Mouse (Mus musculus) embryonic facial prominence, embryonic 13.5 days (tissue): ENCODE results near the gene Kiss1r. TPM values are rescaled to one million over a fixed set of nuclear protein-coding genes. Genes with fewer than 3 reads are reported as not detected.

Source experiments
- ATAC-seq: fragments of 200-750 bp; cut with Nextera tagmentation; 2 replicates; pipeline ENCODE4 v1.8.0; 2017; ENCODE audit warnings: low read depth; ENCODE audit not compliant: insufficient number of reproducible peaks, insufficient read depth, low FRiP score, low TSS enrichment
- H3K27ac ChIP-seq: fragments of 300-500 bp; sonication (generic); 2 replicates; pipeline ENCODE4 v1.5.1; 2015; ENCODE audit warnings: moderate library complexity, mild to moderate bottlenecking, inconsistent platforms
- H3K27me3 ChIP-seq: fragments of 300-500 bp; sonication (generic); 2 replicates; pipeline ENCODE4 v1.6.1; 2015; ENCODE audit warnings: mild to moderate bottlenecking, inconsistent platforms
- H3K36me3 ChIP-seq: fragments of 300-500 bp; sonication (generic); 2 replicates; pipeline ENCODE4 v1.6.1; 2015; ENCODE audit warnings: mild to moderate bottlenecking, inconsistent platforms
- H3K4me1 ChIP-seq: fragments of 300-500 bp; sonication (generic); 2 replicates; pipeline ENCODE4 v1.6.1; 2015; ENCODE audit warnings: inconsistent platforms
- H3K4me2 ChIP-seq: fragments of 300-500 bp; sonication (generic); 2 replicates; pipeline ENCODE4 v1.6.1; 2015; ENCODE audit warnings: moderate library complexity, mild to moderate bottlenecking, inconsistent platforms
- H3K4me3 ChIP-seq: fragments of 300-500 bp; sonication (generic); 2 replicates; pipeline ENCODE4 v1.5.1; 2015; ENCODE audit warnings: mild to moderate bottlenecking, inconsistent platforms
- H3K9ac ChIP-seq: fragments of 300-500 bp; sonication (generic); 2 replicates; pipeline ENCODE4 v1.6.1; 2015; ENCODE audit warnings: mild to moderate bottlenecking, inconsistent platforms
- H3K9me3 ChIP-seq: fragments of 300-500 bp; sonication (generic); 2 replicates; pipeline ENCODE4 v1.6.1; 2016; ENCODE audit warnings: inconsistent platforms
- WGBS: fragments of 180-500 bp; shearing (Covaris S2); methylation state at CpG from one replicate; pipeline ENCODE4 v1.1.7; 2015; ENCODE audit warnings: mixed read lengths; 5-methylcytosine and 5-hydroxymethylcytosine counted together
- polyA plus RNA-seq: library from polyadenylated mRNA; unstranded; fragments of >200 nt; fragmentation: Nextera tagmentation; extraction: Ambion mirVana; gene quantifications from 2 replicates; pipeline ENCODE4 v1.2.1, GENCODE M21; 2015

Kiss1r gene
- polyA plus RNA-seq, 1 experiment from 2014 or later, result 1.3 TPM

DNA sequence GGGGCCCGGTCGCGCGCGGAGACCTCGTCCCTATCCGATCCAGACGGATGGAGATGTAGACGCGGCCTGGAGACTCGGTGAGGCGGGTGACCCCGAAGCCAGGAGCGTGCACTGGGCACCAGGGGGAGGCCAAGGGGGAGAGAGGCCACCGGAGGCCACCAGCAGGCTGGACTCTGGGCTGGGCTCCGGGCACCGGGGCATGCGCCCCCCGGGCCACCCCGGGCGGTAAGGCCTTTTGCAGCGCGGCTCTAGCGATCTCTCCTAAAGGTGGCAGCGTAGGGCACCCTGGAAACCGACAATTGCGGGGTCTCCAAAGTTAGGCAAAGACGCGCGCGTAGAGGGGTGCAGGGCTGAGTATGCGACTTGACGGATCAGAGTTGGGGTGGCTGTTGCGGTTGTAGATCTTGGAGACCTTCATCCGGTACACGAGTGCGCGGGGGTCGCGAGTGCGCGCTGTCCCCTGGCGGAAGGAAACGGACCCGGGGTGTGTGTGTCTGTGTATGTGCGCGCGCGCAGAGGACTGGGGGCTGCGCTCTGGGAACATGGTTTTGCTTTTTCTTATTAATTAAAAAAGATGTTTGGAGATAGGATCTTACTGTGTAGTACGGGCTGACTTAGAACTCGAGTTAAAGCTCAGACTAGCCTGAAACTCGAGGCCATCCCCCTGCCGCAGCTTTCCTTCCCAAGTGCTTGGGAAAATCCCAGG is 10.7 kb downstream of the Kiss1r start:
- under 1% methylated on average over 53 of the region's 54 CpGs for WGBS
- Histone ChIP-seq H3K9ac (peak overlapping the region; percentile 96), H3K4me1 (peaks cover 43% of the 10 kb centered on the region), H3K9me3 (no peaks in the 10 kb centered on the region), H3K36me3 (peaks cover 20% of the 10 kb centered on the region), H3K27me3 (peaks cover 20% of the 10 kb centered on the region), H3K4me2 (peak overlapping the region; percentile 89), H3K4me3 (peak overlapping the region; percentile 95), H3K27ac (peak overlapping the region; percentile 98)
- 0 out of 2 replicates have a peak, but pooled peaks have one; percentile 8 for ATAC-seq

DNA sequence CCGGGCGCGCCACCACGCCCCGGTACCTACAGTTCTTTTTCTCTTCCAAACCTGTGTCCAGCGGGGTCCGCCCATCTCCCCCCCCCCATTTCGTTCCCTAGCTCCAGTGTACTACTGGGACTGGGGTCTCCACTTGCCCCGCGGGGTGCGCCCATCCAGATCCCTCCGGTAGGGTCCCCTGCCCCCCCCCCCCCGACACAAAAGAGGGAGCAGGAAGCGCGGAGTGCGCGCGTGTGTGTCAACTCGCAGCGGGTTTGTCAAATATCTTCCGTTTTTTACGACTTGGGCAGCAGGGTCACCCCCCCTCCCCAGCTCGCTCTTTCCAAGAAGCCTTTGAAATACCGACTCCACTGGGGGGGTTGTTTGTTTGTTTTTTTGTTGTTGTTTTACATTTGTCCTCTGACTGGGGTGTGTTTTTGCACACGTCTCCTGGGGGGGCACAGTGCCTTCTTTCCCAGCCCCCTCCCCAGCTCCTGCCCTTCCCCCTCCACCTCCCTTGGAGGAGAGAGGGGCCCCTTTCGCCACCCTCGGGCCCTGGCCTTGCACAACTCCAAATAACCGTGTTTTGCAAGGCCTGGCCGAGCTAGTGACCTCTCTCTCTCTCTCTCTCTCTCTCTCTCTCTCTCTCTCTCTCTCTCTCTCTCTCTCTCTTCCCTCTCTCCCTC is 11.4 kb downstream of the Kiss1r start:
- Histone ChIP-seq H3K9me3 (no peaks in the 10 kb centered on the region), H3K4me2 (peak overlapping the region; percentile 89), H3K4me1 (peaks cover 50% of the 10 kb centered on the region), H3K27me3 (peaks cover 13% of the 10 kb centered on the region), H3K9ac (peak overlapping the region; percentile 96), H3K36me3 (peaks cover 27% of the 10 kb centered on the region), H3K4me3 (peak overlapping the region; percentile 95), H3K27ac (peak overlapping the region; percentile 98)
- no peak for ATAC-seq
- WGBS, result 0% methylated on average over 24 of the region's 29 CpGs

DNA sequence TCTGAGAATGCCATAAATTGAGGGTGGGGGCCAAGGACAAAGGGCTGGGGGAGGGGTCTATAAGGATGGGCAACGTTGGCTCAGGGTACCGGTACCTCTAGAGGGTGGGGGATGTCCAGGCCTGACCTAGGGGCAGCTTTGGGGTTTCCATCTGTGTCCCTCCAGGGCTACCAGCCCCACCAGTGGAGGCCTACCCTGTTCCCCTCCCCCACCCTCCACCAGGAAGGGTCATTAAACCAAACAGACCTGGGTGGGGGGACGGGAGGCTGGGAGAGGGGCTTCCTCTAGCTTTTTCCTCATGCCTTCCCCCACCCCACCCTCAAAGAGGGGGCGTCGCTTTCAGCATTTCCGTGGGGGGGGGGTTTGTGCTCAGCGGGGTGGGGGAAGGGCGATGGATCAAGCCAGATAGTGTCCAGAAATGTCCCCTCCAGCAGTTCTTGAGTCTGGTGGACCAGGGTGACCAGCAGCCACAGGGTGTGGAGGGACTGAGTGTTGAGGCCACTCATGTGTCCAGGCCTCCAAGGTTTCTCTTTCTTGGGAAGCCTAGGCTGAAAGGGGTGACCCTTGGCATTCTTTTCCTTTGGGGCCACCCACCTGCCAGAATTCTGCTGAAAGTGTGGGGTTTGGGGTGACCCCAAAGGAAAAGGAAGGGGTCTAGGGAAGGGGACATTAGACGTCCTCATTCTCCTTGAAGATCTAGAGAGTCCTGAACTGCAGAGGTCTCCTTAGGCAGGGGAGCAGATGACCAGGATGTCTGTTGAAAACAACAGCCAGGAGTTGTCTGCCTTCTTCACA is 12.3 kb downstream of the Kiss1r start:
- Histone ChIP-seq H3K4me1 (peaks cover 59% of the 10 kb centered on the region), H3K27ac (peak overlapping the region; percentile 16; the same call in 1 of the 2 replicates), H3K4me3 (peak overlapping the region; percentile 95), H3K9ac (peak overlapping the region; percentile 96), H3K9me3 (no peaks in the 10 kb centered on the region), H3K4me2 (peak overlapping the region; percentile 89), H3K27me3 (peaks cover 3% of the 10 kb centered on the region), H3K36me3 (peaks cover 35% of the 10 kb centered on the region)
- ATAC-seq, result no peak
- 15% methylated on average over 9 of the region's 9 CpGs for WGBS

DNA sequence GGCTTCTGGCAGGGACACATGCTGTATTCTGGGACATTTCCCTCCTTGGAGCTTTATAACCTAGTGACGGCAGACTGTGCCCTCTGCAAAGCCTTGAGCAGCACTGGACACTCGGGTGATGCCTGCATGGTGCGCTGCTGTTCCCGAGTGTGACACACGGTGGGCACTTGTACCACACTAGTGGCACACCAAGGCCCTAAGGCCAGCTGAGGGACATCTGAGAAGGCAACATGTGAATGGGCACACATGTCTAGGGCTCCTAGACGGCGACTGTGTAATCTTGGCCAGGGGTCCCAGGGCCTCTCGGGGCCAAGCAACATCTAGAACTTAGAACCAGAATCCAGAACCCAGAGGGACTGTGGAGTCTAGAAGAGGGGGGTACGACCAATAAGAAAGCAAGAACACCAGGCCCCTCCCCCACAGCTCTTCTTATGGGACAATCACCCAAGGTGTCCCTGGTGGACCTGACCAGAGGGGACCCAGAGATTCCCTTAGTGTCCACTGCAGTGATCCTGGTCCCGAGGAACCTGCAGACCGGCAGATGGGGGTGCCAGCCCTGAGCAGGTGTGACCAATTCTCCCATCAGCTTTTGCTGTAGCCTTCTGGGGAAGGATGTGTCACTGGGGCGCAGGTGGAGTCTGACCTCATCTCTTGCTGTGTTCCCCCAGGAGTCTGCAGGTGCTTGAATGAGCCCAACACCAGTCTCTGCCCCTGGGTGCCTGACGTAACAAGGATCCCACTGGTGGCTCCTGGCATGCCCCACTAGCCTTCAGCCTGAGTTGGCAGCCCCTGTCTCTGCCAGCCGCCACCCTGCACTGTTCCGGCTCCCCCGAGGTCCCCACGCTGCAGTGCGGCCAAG is 13.4 kb downstream of the Kiss1r start:
- Histone ChIP-seq H3K9ac (peak overlapping the region; percentile 96), H3K4me3 (peak overlapping the region; percentile 95; the same call in 1 of the 2 replicates), H3K4me1 (peaks cover 61% of the 10 kb centered on the region), H3K36me3 (peaks cover 43% of the 10 kb centered on the region), H3K27me3 (no peaks in the 10 kb centered on the region), H3K4me2 (peak overlapping the region; percentile 89; the same call in 1 of the 2 replicates), H3K27ac (no peak overlapping the region; the same call in 1 of the 2 replicates), H3K9me3 (no peaks in the 10 kb centered on the region)
- WGBS, result 89% methylated on average over 18 of the region's 18 CpGs
- no peak for ATAC-seq

DNA sequence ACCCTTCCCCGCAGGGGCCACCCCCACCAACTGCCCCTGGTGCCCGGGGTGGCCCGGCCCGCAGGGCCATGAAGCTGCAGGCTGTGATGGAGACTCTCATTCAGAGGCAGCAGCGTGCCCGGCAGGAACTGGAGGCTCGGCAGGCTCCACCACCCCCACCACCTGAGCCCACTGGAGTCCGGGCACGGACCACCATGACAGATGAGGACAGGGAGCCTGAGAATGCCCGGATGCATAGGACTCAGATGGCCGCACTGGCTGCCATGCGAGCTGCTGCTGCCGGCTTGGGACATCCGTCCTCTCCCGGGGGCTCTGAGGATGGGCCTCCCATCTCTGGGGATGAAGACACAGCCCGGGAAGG is 14.0 kb downstream of the Kiss1r start:
- H3K4me2 ChIP-seq, result no peak overlapping the region
- no peaks in the 10 kb centered on the region for H3K9me3 ChIP-seq
- H3K27me3 ChIP-seq, result no peaks in the 10 kb centered on the region
- WGBS, result 86% methylated on average over 16 of the region's 16 CpGs
- no peak overlapping the region for H3K4me3 ChIP-seq
- peaks cover 46% of the 10 kb centered on the region for H3K36me3 ChIP-seq
- peak overlapping the region; percentile 16; the same call in 1 of the 2 replicates for H3K9ac ChIP-seq
- peaks cover 62% of the 10 kb centered on the region for H3K4me1 ChIP-seq
- no peak for ATAC-seq
- H3K27ac ChIP-seq, result no peak overlapping the region

DNA sequence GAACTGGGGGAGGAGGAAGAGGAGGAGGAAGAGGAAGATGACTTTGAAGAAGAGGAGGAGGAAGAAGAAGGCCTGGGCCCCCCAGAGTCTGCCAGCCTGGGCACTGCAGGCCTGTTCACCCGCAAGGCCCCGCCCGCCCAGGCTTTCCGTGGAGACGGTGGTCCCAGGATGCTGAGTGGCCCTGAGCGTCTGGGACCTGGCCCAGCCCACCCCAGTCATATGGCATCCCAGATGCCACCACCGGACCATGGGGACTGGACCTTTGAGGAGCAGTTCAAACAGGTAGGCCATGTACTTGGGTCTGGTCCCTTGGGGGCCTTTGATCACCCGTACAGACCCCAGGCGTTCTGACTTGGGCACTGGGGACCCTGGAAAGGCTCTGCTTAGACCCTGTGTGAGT is 15.0 kb downstream of the Kiss1r start:
- peak overlapping the region; percentile 58; the same call in 1 of the 2 replicates for H3K9ac ChIP-seq
- no peak overlapping the region for H3K27ac ChIP-seq
- peaks cover 46% of the 10 kb centered on the region for H3K36me3 ChIP-seq
- no peaks in the 10 kb centered on the region for H3K9me3 ChIP-seq
- no peak overlapping the region for H3K4me2 ChIP-seq
- ATAC-seq, result no peak
- no peak overlapping the region for H3K4me3 ChIP-seq
- no peaks in the 10 kb centered on the region for H3K27me3 ChIP-seq
- H3K4me1 ChIP-seq, result peaks cover 63% of the 10 kb centered on the region
- WGBS, result 82% methylated on average over 9 of the region's 9 CpGs

DNA sequence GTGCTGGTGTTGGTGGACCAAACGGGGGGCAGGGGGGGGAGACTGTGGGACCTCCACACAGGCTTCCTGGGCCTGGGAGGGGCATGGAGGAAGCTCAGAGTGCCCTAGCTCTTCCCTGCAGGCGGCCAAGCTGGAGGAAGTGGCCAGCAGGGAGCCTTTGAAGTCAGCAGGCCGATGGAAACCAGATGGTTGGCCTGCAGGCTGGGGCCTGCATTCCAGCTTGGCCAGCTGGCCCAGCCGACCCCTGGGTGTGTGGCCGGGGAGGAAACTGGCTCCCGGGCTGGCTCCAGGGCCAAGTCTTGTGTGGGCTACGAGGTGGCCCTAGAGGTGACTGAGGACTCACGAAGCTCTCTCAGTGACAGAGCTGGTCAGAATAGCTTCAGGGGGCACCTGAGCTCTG is 16.0 kb downstream of the Kiss1r start:
- no peaks in the 10 kb centered on the region for H3K9me3 ChIP-seq
- H3K4me1 ChIP-seq, result peaks cover 70% of the 10 kb centered on the region
- H3K36me3 ChIP-seq, result peaks cover 53% of the 10 kb centered on the region
- peak overlapping the region; percentile 62 for H3K27ac ChIP-seq
- no peaks in the 10 kb centered on the region for H3K27me3 ChIP-seq
- H3K9ac ChIP-seq, result peak overlapping the region; percentile 58; the same call in 1 of the 2 replicates
- H3K4me3 ChIP-seq, result no peak overlapping the region
- no peak for ATAC-seq
- 25% methylated on average over 8 of the region's 8 CpGs for WGBS
- H3K4me2 ChIP-seq, result 0 out of 2 replicates have a peak overlapping the region, but pooled peaks have one; percentile 18

DNA sequence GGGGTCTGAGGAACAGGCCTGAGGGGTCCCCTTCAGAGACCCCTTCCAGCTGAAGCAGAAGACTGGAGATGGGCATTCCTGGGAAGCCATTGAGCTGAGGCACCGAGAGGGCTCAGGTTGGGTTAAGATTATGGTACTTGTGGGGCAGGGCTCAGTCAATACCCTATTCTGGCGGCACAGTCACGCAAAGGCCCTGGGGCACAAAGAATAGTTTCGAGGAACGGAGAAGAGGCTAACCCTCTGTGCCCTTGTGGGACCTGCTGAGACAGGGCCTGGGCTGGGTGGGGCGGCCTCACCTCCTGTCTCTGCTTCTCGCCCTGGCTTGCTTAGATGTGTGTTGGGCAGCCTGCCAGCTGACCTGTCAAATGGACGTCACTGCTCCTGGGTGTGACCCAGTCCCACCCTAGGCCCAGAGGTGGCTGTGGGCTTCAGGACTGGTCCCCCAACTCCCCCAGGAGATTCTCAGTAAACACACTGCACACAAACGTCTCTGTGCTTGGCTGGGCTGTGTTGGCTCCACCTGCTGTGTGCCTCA is 16.4 kb downstream of the Kiss1r start:
- Histone ChIP-seq H3K9ac (peak overlapping the region; percentile 58; the same call in 1 of the 2 replicates), H3K27ac (peak overlapping the region; percentile 62; the same call in 1 of the 2 replicates), H3K4me2 (0 out of 2 replicates have a peak overlapping the region, but pooled peaks have one; percentile 18), H3K27me3 (no peaks in the 10 kb centered on the region), H3K4me3 (no peak overlapping the region), H3K9me3 (no peaks in the 10 kb centered on the region), H3K36me3 (peaks cover 58% of the 10 kb centered on the region), H3K4me1 (peaks cover 75% of the 10 kb centered on the region)
- no peak for ATAC-seq
- WGBS, result 44% methylated on average over 9 of the region's 9 CpGs

DNA sequence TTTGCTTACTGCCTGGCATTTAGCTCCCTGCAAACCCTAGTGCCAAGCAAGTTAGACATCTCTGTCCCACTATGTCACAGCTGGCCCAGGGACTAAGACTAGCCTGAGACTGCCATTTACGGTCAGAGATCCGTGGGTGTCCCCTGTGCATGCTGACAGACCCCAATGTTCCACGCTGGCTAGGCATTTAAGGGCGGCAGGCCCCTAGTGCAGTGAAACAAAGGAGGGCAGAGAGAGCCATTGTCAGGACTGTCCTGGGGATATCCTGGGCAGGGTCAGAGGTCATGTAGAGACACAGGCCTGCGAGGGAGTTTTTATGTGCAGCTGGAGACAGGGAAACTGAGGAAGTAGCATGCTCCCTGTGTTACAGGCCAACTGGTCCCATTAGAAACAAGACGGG is 17.1 kb downstream of the Kiss1r start:
- ATAC-seq, result no peak
- H3K36me3 ChIP-seq, result peaks cover 58% of the 10 kb centered on the region
- no peaks in the 10 kb centered on the region for H3K27me3 ChIP-seq
- no peak overlapping the region; the same call in 1 of the 2 replicates for H3K9ac ChIP-seq
- no peaks in the 10 kb centered on the region for H3K9me3 ChIP-seq
- no peak overlapping the region for H3K4me2 ChIP-seq
- peaks cover 74% of the 10 kb centered on the region for H3K4me1 ChIP-seq
- WGBS, result 59% methylated on average over 6 of the region's 6 CpGs
- no peak overlapping the region for H3K4me3 ChIP-seq
- peak overlapping the region; percentile 49 for H3K27ac ChIP-seq

DNA sequence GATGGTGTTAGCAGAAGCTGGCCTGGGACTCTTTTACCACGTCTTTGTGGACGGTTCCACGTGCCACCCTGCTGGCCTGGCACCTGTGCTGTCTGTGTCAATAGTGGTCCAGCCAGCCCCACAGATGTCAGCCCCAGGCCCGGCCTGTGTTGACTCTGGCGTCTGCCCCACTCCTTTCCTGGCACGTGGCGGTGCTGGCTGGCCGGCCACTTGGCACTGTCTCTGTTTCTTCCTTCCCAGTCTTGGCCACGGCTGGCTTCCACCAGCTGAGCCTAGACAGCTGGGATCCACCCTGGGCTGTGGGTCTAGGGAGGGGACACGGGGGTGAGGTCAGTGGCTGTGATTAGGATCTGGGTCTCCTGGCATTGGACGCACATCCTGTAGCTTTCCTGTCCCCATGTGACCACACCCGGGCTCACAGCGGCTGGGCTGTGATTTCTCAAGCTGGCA is 17.5 kb downstream of the Kiss1r start:
- H3K36me3 ChIP-seq, result peaks cover 58% of the 10 kb centered on the region
- H3K27ac ChIP-seq, result peak overlapping the region; percentile 49
- no peak for ATAC-seq

More for the DNA sequence above, 17.5 kb downstream of the Kiss1r start:
- H3K4me2 ChIP-seq, result no peak overlapping the region
- H3K9ac ChIP-seq, result no peak overlapping the region
- H3K27me3 ChIP-seq, result no peaks in the 10 kb centered on the region
- H3K4me3 ChIP-seq, result no peak overlapping the region
- H3K9me3 ChIP-seq, result no peaks in the 10 kb centered on the region
- H3K4me1 ChIP-seq, result peaks cover 73% of the 10 kb centered on the region
- 65% methylated on average over 13 of the region's 13 CpGs for WGBS
